Mouse (Mus musculus) intestine, embryonic 16.5 days (tissue): ENCODE measurements around the gene Spsb4. TPM values are rescaled to one million over a fixed set of nuclear protein-coding genes. Genes with fewer than 3 reads are reported as not detected.

Source experiments
- ATAC-seq: fragments of 200-750 bp; cut with Nextera tagmentation; 2 replicates; pipeline ENCODE4 v1.8.0; 2017; ENCODE audit warnings: moderate TSS enrichment, moderate library complexity
- H3K27ac ChIP-seq: fragments of 300-500 bp; sonication (generic); 2 replicates; pipeline ENCODE4 v1.5.1; 2014; ENCODE audit warnings: mild to moderate bottlenecking, low read length
- H3K27me3 ChIP-seq: fragments of 300-500 bp; sonication (generic); replicated peaks from 2 replicates; pipeline ENCODE4 v1.6.1; 2014; ENCODE audit warnings: low read length, control low read depth, mixed read lengths; ENCODE audit not compliant: control insufficient read depth, insufficient read depth
- H3K36me3 ChIP-seq: fragments of 300-500 bp; sonication (generic); 2 replicates; pipeline ENCODE4 v1.6.1; 2014; ENCODE audit warnings: low read length, control low read depth; ENCODE audit not compliant: control insufficient read depth, insufficient read depth
- H3K4me1 ChIP-seq: fragments of 300-500 bp; sonication (generic); 2 replicates; pipeline ENCODE4 v1.6.1; 2014; ENCODE audit warnings: low read length, control low read depth, mixed read lengths; ENCODE audit not compliant: control insufficient read depth, insufficient read depth
- H3K4me2 ChIP-seq: fragments of 300-500 bp; sonication (generic); 2 replicates; pipeline ENCODE4 v1.6.1; 2014; ENCODE audit warnings: low read depth, low read length, control low read depth
- H3K4me3 ChIP-seq: fragments of 300-500 bp; sonication (generic); 2 replicates; pipeline ENCODE4 v1.5.1; 2014; ENCODE audit warnings: mild to moderate bottlenecking, low read length
- H3K9ac ChIP-seq: fragments of 300-500 bp; sonication (generic); 2 replicates; pipeline ENCODE4 v1.6.1; 2014; ENCODE audit warnings: low read depth, low read length
- H3K9me3 ChIP-seq: fragments of 300-500 bp; sonication (generic); 2 replicates; pipeline ENCODE4 v1.6.1; 2016; ENCODE audit warnings: low read length, control low read depth; ENCODE audit not compliant: control insufficient read depth
- WGBS: fragments of 180-500 bp; shearing (Covaris S2); extraction: QIAGEN DNeasy Blood & Tissue Kit; methylation state at CpG from one replicate; pipeline ENCODE4 v1.1.7; 2014; 5-methylcytosine and 5-hydroxymethylcytosine counted together
- polyA plus RNA-seq: library from polyadenylated mRNA; unstranded; fragments of >200 nt; fragmentation: Nextera tagmentation; extraction: Ambion mirVana; gene quantifications from 2 replicates; pipeline ENCODE4 v1.2.1, GENCODE M21; 2015

Gene Spsb4
- polyA plus RNA-seq, 1 experiment from 2014 or later: 28.7 TPM

GRCm38 (mm10) chr9:97004726-97005125, 13.9 kb downstream of the Spsb4 start:
- WGBS: 56% methylated on average over 3 of the region's 3 CpGs
- Histone ChIP-seq H3K4me1 (no peaks in the 10 kb centered on the region), H3K4me2 (no peak overlapping the region), H3K9me3 (no peaks in the 10 kb centered on the region), H3K27ac (no peak overlapping the region), H3K4me3 (no peak overlapping the region), H3K36me3 (no peaks in the 10 kb centered on the region), H3K9ac (no peak overlapping the region), H3K27me3 (no peaks in the 10 kb centered on the region)
- ATAC-seq: no peak

GRCm38 (mm10) chr9:97003173-97003572, 15.5 kb downstream of the Spsb4 start:
- Histone ChIP-seq H3K9me3 (no peaks in the 10 kb centered on the region), H3K4me1 (no peaks in the 10 kb centered on the region), H3K36me3 (no peaks in the 10 kb centered on the region), H3K4me2 (0 out of 2 replicates have a peak overlapping the region, but pooled peaks have one; percentile 25), H3K27me3 (no peaks in the 10 kb centered on the region), H3K4me3 (no peak overlapping the region), H3K9ac (no peak overlapping the region), H3K27ac (peak overlapping the region; percentile 23; the same call in 1 of the 2 replicates)
- WGBS: 43% methylated on average over 5 of the region's 5 CpGs
- ATAC-seq: peak; percentile 64; the same call in 1 of the 2 replicates

DNA sequence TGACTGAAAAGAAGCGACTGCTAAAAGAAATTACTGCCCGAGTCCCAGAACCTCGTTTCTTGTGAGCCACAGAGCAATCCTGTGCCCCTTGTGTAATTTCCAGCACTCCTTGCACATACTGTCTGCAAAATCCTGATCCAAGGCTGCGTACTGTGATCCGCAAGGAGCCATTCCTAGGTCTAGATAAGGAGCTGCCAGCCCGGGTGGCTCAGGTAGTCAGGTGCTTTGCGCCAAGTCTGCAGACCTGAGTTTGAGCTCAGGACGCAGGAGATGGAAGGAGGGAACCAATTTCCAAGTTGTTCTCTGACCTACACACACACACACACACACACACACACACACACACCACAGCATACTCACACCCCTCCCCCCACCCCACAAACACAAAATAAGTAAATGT, 16.0 kb downstream of the Spsb4 start:
- ATAC-seq: peak; percentile 51; the same call in 1 of the 2 replicates
- Histone ChIP-seq H3K9me3 (no peaks in the 10 kb centered on the region), H3K27me3 (no peaks in the 10 kb centered on the region), H3K27ac (peak overlapping the region; percentile 63; the same call in 1 of the 2 replicates), H3K9ac (no peak overlapping the region), H3K4me2 (no peak overlapping the region), H3K4me1 (no peaks in the 10 kb centered on the region), H3K4me3 (no peak overlapping the region), H3K36me3 (no peaks in the 10 kb centered on the region)
- 48% methylated on average over 8 of the region's 8 CpGs for WGBS

DNA sequence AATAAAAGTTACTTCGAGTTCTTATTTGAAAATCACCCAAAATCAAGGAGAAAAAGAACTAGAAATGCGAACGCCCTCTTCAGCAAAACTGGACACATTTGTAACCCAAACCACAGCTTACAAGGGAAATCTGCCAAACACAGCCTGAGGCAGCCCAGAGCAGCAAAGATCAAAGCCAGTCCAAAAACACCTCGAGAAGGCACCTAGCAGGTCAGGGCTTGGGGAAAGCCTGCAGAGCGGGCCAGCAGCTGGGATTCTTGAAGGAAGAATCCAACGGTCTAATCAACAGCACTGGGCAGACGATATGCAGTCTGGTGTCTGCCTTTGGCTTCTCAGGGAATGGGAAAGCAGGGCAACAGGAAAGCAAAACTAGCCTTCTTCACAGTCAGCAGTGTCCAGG, 16.6 kb downstream of the Spsb4 start:
- H3K27ac ChIP-seq: no peak overlapping the region; the same call in 1 of the 2 replicates
- no peak overlapping the region for H3K9ac ChIP-seq
- ATAC-seq: no peak
- H3K27me3 ChIP-seq: no peaks in the 10 kb centered on the region
- H3K4me2 ChIP-seq: no peak overlapping the region
- 49% methylated on average over 7 of the region's 7 CpGs for WGBS
- no peak overlapping the region for H3K4me3 ChIP-seq
- no peaks in the 10 kb centered on the region for H3K36me3 ChIP-seq
- no peaks in the 10 kb centered on the region for H3K9me3 ChIP-seq
- H3K4me1 ChIP-seq: no peaks in the 10 kb centered on the region

DNA sequence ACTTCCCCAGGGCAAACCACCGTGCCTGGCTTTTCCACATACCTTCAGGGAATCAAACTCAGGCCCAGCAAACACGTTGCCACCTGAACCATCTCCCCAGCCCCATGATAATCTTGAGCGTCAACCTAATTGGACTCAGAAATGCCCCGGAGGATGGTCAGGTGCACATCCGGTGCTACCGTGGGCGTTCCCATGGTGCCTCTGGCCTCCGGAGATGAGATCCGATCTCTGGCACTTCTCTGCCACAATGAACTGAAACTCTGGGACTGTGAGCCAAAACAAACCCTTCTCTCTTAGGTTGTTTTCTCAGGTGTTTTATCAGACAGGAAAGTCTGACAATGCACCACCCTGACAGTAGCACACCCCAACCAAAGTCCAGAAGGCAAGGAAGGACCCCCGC, 17.2 kb downstream of the Spsb4 start:
- no peak for ATAC-seq
- no peak overlapping the region for H3K9ac ChIP-seq
- no peak overlapping the region for H3K4me2 ChIP-seq
- H3K36me3 ChIP-seq: no peaks in the 10 kb centered on the region
- no peak overlapping the region for H3K27ac ChIP-seq
- no peaks in the 10 kb centered on the region for H3K9me3 ChIP-seq
- no peaks in the 10 kb centered on the region for H3K27me3 ChIP-seq
- WGBS: 82% methylated on average over 10 of the region's 10 CpGs
- no peaks in the 10 kb centered on the region for H3K4me1 ChIP-seq
- no peak overlapping the region for H3K4me3 ChIP-seq

- H3K4me1 ChIP-seq: peaks cover 5% of the 10 kb centered on the region; the same call in 1 of the 2 replicates
- no peak for ATAC-seq
- H3K36me3 ChIP-seq: peaks cover 8% of the 10 kb centered on the region; the same call in 1 of the 2 replicates
- WGBS: 93% methylated on average over 25 of the region's 25 CpGs
- H3K4me2 ChIP-seq: no peak overlapping the region
- no peak overlapping the region for H3K4me3 ChIP-seq
- H3K9me3 ChIP-seq: no peaks in the 10 kb centered on the region
- no peak overlapping the region for H3K27ac ChIP-seq
- no peak overlapping the region for H3K9ac ChIP-seq
- H3K27me3 ChIP-seq: no peaks in the 10 kb centered on the region
These were observed 22.9 kb downstream of the Spsb4 start for GRCm38 (mm10) chr9:96995717-96996116.

DNA sequence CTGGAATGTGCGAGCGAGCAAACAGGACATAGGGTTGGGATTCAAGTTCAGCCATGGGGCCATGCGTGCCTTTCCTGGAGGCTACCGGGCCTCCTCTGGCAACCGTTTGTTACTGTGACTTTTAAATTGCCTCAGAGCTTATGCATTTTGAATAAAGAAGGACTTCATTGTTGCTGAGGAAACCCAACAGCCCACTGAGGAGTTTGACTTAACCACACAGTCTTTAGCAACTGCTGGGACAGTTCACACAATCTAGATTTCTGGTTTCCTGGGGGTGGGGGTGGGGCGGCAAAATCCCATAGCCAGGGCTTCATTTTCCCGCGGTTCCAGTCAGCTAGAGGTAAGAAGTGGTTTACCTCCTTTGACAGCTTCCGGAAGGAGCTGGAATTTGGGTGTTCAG, 23.9 kb downstream of the Spsb4 start:
- Histone ChIP-seq H3K4me1 (peaks cover 13% of the 10 kb centered on the region), H3K27ac (no peak overlapping the region)
- 89% methylated on average over 9 of the region's 9 CpGs for WGBS

GRCm38 (mm10) chr9:96991118-96991517, 27.5 kb downstream of the Spsb4 start:
- Histone ChIP-seq H3K4me1 (peaks cover 32% of the 10 kb centered on the region), H3K4me3 (no peak overlapping the region), H3K27me3 (no peaks in the 10 kb centered on the region), H3K9me3 (no peaks in the 10 kb centered on the region), H3K9ac (no peak overlapping the region), H3K36me3 (peaks cover 7% of the 10 kb centered on the region; the same call in 1 of the 2 replicates), H3K27ac (no peak overlapping the region), H3K4me2 (no peak overlapping the region)
- ATAC-seq: no peak
- whole genome bisulfite sequencing: 58% methylated on average over 14 of the region's 14 CpGs

More for the DNA sequence above, 23.9 kb downstream of the Spsb4 start:
- H3K4me3 ChIP-seq: no peak overlapping the region
- H3K9me3 ChIP-seq: no peaks in the 10 kb centered on the region
- H3K27me3 ChIP-seq: no peaks in the 10 kb centered on the region
- no peak overlapping the region for H3K4me2 ChIP-seq
- H3K9ac ChIP-seq: no peak overlapping the region
- no peak for ATAC-seq
- peaks cover 8% of the 10 kb centered on the region; the same call in 1 of the 2 replicates for H3K36me3 ChIP-seq

GRCm38 (mm10) chr9:96989389-96989990, 29.2 kb downstream of the Spsb4 start:
- 57% methylated on average over 10 of the region's 10 CpGs for WGBS
- no peaks in the 10 kb centered on the region for H3K27me3 ChIP-seq
- H3K4me3 ChIP-seq: no peak overlapping the region
- H3K4me2 ChIP-seq: no peak overlapping the region
- no peak overlapping the region for H3K9ac ChIP-seq
- H3K36me3 ChIP-seq: no peaks in the 10 kb centered on the region
- H3K27ac ChIP-seq: no peak overlapping the region
- no peaks in the 10 kb centered on the region for H3K9me3 ChIP-seq
- H3K4me1 ChIP-seq: peaks cover 48% of the 10 kb centered on the region
- ATAC-seq: no peak
